Mouse (Mus musculus) spleen, adult 2 months (tissue): ENCODE results near the gene Itga9.

Source experiments
- CTCF ChIP-seq: fragments of 200-500 bp; IDR thresholded peaks from 2 replicates; pipeline ENCODE4 v1.5.1; 2011; ENCODE audit warnings: mild to moderate bottlenecking, inconsistent platforms; ENCODE audit not compliant: insufficient read depth, insufficient read length, insufficient replicate concordance; ENCODE audit errors: extremely low read depth
- POLR2A ChIP-seq: fragments of 200-500 bp; IDR thresholded peaks from 2 replicates; pipeline ENCODE4 v1.6.1; 2011; ENCODE audit warnings: low read depth, low read length, inconsistent platforms

- TF ChIP-seq POLR2A (no peak), CTCF (no peak)
These were observed 307.1 kb downstream of the Itga9 start for GRCm38 (mm10) chr9:118913613-118914012.
